Mouse (Mus musculus): Measurements from ENCODE around the gene Chl1.
A peak's percentile ranks its signal among the peaks of the same experiment; 100 is the strongest.

Chl1 gene

GRCm38 (mm10) chr6:103543753-103544152, 33.4 kb downstream of the Chl1 start:
- DNase-seq (ENCODE audit: low spot score), result no peak

GRCm38 (mm10) chr6:103546314-103546713, 35.9 kb downstream of the Chl1 start:
- DNase-seq (ENCODE audit: low spot score), result no peak

GRCm38 (mm10) chr6:103549929-103550328, 39.5 kb downstream of the Chl1 start:
- DNase-seq (ENCODE audit: low spot score), result no peak

- no peak for DNase-seq (ENCODE audit: low spot score)
Measured at GRCm38 (mm10) chr6:103558037-103558893, 47.9 kb downstream of the Chl1 start.

- peak; percentile 66 for DNase-seq (ENCODE audit: low spot score)
Measured at GRCm38 (mm10) chr6:103558894-103559225, 48.5 kb downstream of the Chl1 start.

- DNase-seq (ENCODE audit: low spot score), result no peak
Measured at GRCm38 (mm10) chr6:103559344-103559743, 49.0 kb downstream of the Chl1 start.

DNA sequence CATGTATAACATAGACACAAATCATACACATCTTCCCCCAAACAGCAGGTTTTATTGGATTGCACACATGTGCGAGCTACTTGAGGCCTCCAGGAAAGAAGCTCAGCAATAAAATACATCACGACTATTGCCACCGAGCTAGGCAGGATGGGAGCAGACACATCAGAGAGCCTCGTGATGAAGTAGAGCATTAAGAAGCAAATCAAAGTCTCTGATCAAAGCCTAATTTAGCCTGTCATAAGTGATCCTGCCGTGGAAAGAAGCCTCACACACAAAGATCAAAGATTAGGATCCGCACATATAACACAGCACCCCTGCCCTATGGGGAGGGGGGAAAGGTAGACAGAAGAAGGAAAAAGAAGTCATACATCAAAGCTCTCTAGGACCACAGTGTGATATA, 54.4 kb downstream of the Chl1 start:
- DNase-seq (ENCODE audit: low spot score), result no peak

GRCm38 (mm10) chr6:103567247-103567646, 56.9 kb downstream of the Chl1 start:
- no peak for DNase-seq (ENCODE audit: low spot score)

GRCm38 (mm10) chr6:103572659-103573058, 62.3 kb downstream of the Chl1 start:
- no peak for DNase-seq (ENCODE audit: low spot score)

GRCm38 (mm10) chr6:103584224-103584623, 73.8 kb downstream of the Chl1 start:
- DNase-seq (ENCODE audit: low spot score), result no peak

DNA sequence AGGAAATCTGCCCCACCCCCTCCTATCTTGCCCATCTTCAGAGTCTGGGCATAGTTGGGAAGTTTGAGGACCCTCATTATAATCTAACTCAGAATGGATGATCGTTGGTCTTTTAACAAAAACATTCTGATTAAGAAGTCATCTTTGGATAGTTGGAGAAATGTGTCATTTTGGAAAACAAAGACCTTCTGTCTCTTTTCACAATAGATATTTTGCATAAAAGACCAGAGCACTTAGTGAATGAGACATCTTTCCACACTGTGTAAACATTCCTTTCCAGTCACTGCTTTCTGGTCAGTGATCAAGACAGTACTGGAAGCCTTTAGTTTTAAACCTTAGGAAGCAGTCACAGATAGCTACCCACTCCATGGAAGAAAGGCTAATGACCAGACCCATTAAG, 75.3 kb downstream of the Chl1 start:
- no peak for DNase-seq (ENCODE audit: low spot score)

DNA sequence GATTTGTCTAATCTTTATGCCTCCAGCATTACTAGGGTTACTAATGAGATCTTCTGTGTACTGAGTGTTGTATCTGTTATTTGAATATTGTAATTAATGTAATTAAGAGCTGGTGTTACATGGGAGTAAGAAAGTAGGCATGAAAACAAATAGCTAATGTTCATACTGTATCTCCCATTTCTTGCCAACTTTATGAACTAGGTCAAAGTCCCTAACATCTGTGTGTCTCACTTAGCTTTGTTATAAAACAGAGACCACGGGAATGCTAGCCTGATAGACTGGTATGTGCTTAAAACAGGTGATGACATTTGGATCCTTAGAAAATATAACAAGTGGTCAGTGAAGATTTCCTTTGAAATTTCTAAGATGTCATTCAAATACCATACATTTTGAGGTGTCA, 75.7 kb downstream of the Chl1 start:
- DNase-seq (ENCODE audit: low spot score), result no peak

DNA sequence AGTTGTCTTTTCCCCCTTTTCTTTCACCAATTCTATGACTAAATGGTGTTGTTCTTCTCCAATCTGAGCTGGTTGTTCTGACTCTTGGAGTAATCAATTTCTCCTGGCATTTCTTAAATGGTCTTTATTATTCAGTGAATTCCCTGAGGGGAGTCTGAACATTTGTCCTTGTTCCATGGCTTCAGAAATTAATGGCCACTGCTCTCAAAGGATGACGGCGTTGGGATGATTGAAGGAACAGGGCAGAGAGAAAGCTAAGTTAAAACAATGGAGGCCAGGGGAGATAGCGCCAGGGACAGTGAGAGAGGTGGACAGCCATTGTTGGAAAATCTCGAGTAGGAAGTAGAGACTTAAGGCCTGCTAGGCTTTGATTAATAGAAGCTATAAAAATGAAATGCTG, 91.7 kb downstream of the Chl1 start:
- no peak for DNase-seq (ENCODE audit: low spot score)

DNA sequence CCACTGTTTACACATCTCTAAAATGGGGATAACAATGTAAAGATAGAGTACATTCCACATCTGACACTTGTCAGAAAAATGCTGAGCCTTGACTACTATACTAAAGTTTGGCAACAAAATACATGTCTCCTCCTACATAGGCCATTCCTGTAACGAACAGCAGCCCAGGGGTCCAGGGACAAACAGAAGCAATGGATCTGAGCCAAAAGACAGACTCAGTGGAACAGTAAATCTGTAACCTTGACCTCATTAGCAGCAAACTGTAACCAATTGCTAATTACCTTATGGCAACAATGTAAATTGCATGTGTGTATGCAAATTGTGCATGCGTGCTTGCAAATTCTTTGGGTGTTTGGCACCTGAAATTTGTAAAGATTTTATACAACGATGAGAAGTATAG, 100.3 kb downstream of the Chl1 start:
- DNase-seq (ENCODE audit: low spot score), result no peak

DNA sequence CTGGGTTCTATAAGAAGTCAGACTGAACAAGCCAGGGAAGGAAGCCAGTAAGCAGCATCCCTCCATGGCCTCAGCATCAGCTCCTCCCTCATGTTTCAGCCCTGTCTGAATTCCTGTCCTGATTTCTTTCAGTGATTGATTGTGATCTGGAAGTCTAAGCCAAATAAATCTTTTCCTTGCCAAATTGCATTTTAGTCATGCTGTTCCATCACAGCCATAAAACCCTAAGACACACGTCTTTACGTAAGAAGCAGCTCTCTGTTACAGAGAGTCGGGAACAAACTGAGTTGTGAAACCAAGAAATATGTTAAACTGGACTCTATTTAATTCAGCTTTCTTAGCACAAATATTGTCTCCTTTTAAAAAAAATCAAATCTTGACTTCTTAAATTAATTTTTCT, 102.2 kb downstream of the Chl1 start:
- no peak for DNase-seq (ENCODE audit: low spot score)

GRCm38 (mm10) chr6:103613714-103614113, 103.3 kb downstream of the Chl1 start:
- no peak for DNase-seq (ENCODE audit: low spot score)

DNA sequence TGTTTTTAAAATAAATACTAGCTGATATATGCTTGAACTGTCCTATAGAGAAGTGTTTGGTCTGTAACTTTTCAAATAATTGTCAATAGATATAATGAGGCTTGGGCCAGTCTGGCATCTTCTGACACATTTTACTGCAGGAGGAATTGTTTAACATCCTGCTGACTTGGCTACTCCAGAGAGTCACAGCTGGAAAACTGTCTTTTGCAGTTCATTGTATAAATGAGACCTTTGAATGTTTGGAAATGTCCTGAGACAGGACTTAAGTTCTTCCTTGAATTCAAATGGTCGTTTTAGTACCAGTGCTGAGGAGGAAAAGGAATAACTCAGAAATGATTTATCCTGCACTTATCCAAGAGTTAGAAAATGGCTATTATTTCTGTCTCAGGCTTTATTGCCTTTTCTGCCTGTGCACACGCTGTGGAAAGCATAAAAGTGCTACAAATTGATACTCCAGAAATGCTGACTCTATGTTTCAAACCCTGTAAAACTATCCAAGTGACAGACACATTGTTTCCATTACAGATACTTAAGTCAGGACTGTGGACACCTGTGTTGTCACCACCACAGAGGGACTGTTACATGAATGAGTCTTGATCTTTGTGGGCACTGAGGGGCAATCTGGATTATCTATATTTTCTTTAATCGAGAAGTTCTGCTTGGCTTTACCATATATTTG, 105.7 kb downstream of the Chl1 start:
- DNase-seq (ENCODE audit: low spot score), result no peak

- DNase-seq (ENCODE audit: low spot score), result no peak
Measured at GRCm38 (mm10) chr6:103620880-103621279, 110.5 kb downstream of the Chl1 start.

GRCm38 (mm10) chr6:103622117-103622713, 111.8 kb downstream of the Chl1 start:
- DNase-seq (ENCODE audit: low spot score), result no peak

- DNase-seq (ENCODE audit: low spot score), result no peak
Measured at GRCm38 (mm10) chr6:103632856-103633255, 122.5 kb downstream of the Chl1 start.

- no peak for DNase-seq (ENCODE audit: low spot score)
Measured at GRCm38 (mm10) chr6:103656778-103657177, 146.4 kb downstream of the Chl1 start.

- no peak for DNase-seq (ENCODE audit: low spot score)
Measured at GRCm38 (mm10) chr6:103659173-103659572, 148.8 kb downstream of the Chl1 start.

DNA sequence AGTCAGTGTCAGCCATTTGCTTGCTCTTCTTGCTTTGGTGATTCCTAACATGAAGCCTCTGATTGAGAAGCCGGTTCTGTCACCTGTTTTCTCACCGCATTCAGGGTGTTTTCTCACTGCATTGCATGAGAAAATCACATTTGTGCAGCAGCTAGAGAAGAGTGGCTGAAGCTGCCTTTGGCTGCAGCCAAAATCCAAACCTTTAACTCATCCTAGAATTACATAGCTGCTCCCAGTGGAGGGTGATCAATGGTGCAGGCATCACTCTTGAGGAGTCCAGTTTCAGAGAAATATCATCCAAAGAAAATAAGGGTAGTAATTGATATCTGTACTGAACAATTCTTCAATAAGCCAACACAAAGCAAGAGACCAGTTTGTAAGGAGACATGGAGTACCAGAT, 154.8 kb downstream of the Chl1 start:
- no peak for DNase-seq (ENCODE audit: low spot score)
